Mouse (Mus musculus): ENCODE data around the gene Lamb3.

DNA sequence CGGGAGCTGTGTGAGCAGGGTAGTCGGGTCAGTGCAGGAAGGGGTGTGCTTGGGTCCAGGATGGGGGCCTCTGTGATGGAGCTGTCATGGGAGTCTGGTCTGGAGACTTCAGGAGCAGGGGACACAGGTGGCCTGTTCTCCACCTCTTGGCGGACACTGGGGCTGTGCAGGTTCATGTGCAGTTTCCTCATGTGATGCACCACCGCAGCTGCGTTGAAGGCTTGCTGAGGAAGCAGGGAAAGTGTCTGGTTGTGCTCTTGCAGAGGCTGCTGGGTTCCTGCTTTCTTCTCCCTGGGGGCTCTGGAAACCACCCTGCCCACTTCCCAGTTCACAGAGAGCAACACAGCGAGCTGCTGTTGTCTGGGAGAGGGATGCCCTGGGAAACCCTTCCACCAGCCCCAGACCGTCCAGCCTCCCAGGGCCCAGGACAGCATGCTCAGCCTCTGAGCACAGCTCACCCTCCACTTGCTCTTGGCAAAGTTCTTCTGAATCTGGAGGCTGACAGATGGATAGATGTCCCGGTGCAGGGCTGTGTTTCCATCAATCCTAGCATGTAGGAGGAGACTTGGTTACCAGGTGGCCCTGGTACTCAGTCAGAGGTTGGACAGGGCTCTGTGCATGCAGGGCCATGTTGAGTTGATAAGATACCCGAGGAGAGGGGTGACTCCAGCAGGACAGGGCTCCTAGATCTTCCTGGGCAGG, 140.9 kb downstream of the Lamb3 start:
- no peak for TF ChIP-seq CTCF (IDR thresholded peaks at IDR 0.05; ENCODE audit: insufficient read depth, low read depth, low read length)
- TF ChIP-seq POLR2A (IDR thresholded peaks at IDR 0.05; ENCODE audit: insufficient read depth, low read depth, low read length): no peak

Measured in olfactory bulb, adult 2 months (tissue).